Comparison of ENCODE assay signal across 8 mouse cellular contexts in genomic region chr13:107168599-107169149, GRCm38 (mm10).
DNase-seq lines count a peak whose midpoint lies in the region; ATAC-seq and TF ChIP-seq lines count a peak whose summit lies in the region.

No protein-coding gene starts in this region.

- no peak for TF ChIP-seq POLR2A in ES-Bruce4 (IDR thresholded peaks at IDR 0.05; ENCODE audit: insufficient read depth, low read length)

- DNase-seq in c-Kit-positive CD71-negative TER-119-negative erythroid progenitor cells, embryonic 14.5 days (ENCODE audit: low read depth) = peak; percentile 14
- peak; percentile 85 for DNase-seq in forebrain, embryonic 14.5 days (ENCODE audit: low spot score)
- peak; percentile 48 for DNase-seq in heart, postnatal 4 days
- peak; percentile 45 to 48 for DNase-seq in layer of hippocampus, adult 2 months (ENCODE audit: low spot score in 2 of 2)
- DNase-seq in liver, postnatal 0 days = peak; percentile 53
- DNase-seq in testis, postnatal 10 days (ENCODE audit: low spot score) = peak; percentile 41

- no peaks in the 10 kb centered on the region for H3K9me3 ChIP-seq in ES-Bruce4 (replicated peaks; ENCODE audit: control insufficient read depth, insufficient read depth, low read length, poor library complexity, severe bottlenecking)
- H3K9me3 ChIP-seq in forebrain, embryonic 14.5 days (replicated peaks; ENCODE audit: control insufficient read depth, low read length) = no peaks in the 10 kb centered on the region
- no peaks in the 10 kb centered on the region for H3K9me3 ChIP-seq in liver, postnatal 0 days (ENCODE audit: low read length)
- H3K9me3 ChIP-seq in neural tube, embryonic 12.5 days = no peaks in the 10 kb centered on the region

- peak; percentile 88 for ATAC-seq in forebrain, embryonic 14.5 days
- peak; percentile 59 for ATAC-seq in liver, postnatal 0 days
- ATAC-seq in neural tube, embryonic 12.5 days (ENCODE audit: low FRiP score, low read depth) = peak; percentile 83

- no peak overlapping the region for H3K27ac ChIP-seq in ES-Bruce4 (ENCODE audit: insufficient read depth, low read length)
- peak overlapping the region; percentile 29; the same call in 1 of the 2 replicates for H3K27ac ChIP-seq in forebrain, embryonic 14.5 days (ENCODE audit: low read depth, low read length)
- 0 out of 2 replicates have a peak overlapping the region, but pooled peaks have one; percentile 0 for H3K27ac ChIP-seq in layer of hippocampus, adult 2 months
- H3K27ac ChIP-seq in liver, postnatal 0 days (ENCODE audit: low read depth) = no peak overlapping the region
- no peak overlapping the region for H3K27ac ChIP-seq in neural tube, embryonic 12.5 days

- TF ChIP-seq CTCF in ES-Bruce4 (IDR thresholded peaks at IDR 0.05; ENCODE audit: low read depth, low read length) = no peak
- no peak for TF ChIP-seq CTCF in layer of hippocampus, adult 2 months (conservative IDR thresholded peaks at IDR 0.05)
- no peak for TF ChIP-seq CTCF in liver, postnatal 0 days (IDR thresholded peaks at IDR 0.05; ENCODE audit: low read depth)

- H3K27me3 ChIP-seq in ES-Bruce4 (ENCODE audit: control insufficient read depth, insufficient read depth, low read length, poor library complexity, severe bottlenecking) = no peaks in the 10 kb centered on the region
- no peaks in the 10 kb centered on the region for H3K27me3 ChIP-seq in forebrain, embryonic 14.5 days (replicated peaks; ENCODE audit: control insufficient read depth, insufficient read depth, low read length)
- H3K27me3 ChIP-seq in liver, postnatal 0 days (ENCODE audit: insufficient read depth, low read length) = no peaks in the 10 kb centered on the region
- no peaks in the 10 kb centered on the region for H3K27me3 ChIP-seq in neural tube, embryonic 12.5 days (replicated peaks)

- under 1% methylated on average over 15 of the region's 15 CpGs for WGBS in forebrain, embryonic 14.5 days
- 9% methylated on average over 15 of the region's 15 CpGs for WGBS in liver, postnatal 0 days (ENCODE audit: insufficient replicate concordance)
- 7% methylated on average over 15 of the region's 15 CpGs for WGBS in neural tube, embryonic 12.5 days

- H3K4me2 ChIP-seq in forebrain, embryonic 14.5 days (ENCODE audit: low read length) = peak overlapping the region; percentile 56
- peak overlapping the region; percentile 63 for H3K4me2 ChIP-seq in liver, postnatal 0 days (ENCODE audit: low read depth, low read length)
- peak overlapping the region; percentile 72 for H3K4me2 ChIP-seq in neural tube, embryonic 12.5 days (replicated peaks)

- H3K4me3 ChIP-seq in ES-Bruce4 (ENCODE audit: low read depth, low read length) = peak overlapping the region; percentile 3; the same call in 1 of the 2 replicates
- H3K4me3 ChIP-seq in forebrain, embryonic 14.5 days (ENCODE audit: low read depth, low read length) = peak overlapping the region; percentile 23
- H3K4me3 ChIP-seq in layer of hippocampus, adult 2 months = peak overlapping the region; percentile 48
- peak overlapping the region; percentile 32 for H3K4me3 ChIP-seq in liver, postnatal 0 days (ENCODE audit: low read depth, low read length)
- H3K4me3 ChIP-seq in neural tube, embryonic 12.5 days = peak overlapping the region; percentile 30

- no peak overlapping the region for H3K9ac ChIP-seq in ES-Bruce4 (ENCODE audit: low read depth, poor library complexity, severe bottlenecking)
- H3K9ac ChIP-seq in forebrain, embryonic 14.5 days (ENCODE audit: low read length) = peak overlapping the region; percentile 52; the same call in 1 of the 2 replicates
- H3K9ac ChIP-seq in liver, postnatal 0 days (replicated peaks) = no peak overlapping the region
- H3K9ac ChIP-seq in neural tube, embryonic 12.5 days = peak overlapping the region; percentile 44; the same call in 1 of the 2 replicates

- no peak for TF ChIP-seq EP300 in ES-Bruce4 (IDR thresholded peaks at IDR 0.05; ENCODE audit: insufficient read depth, low read depth, low read length)
- no peak for TF ChIP-seq EP300 in liver, postnatal 0 days (IDR thresholded peaks at IDR 0.05; ENCODE audit: low read depth)

- no peaks in the 10 kb centered on the region for H3K36me3 ChIP-seq in ES-Bruce4 (ENCODE audit: control insufficient read depth, insufficient read depth, low read length, poor library complexity, severe bottlenecking)
- no peaks in the 10 kb centered on the region for H3K36me3 ChIP-seq in forebrain, embryonic 14.5 days (ENCODE audit: control insufficient read depth, insufficient read depth, low read length)
- H3K36me3 ChIP-seq in liver, postnatal 0 days (replicated peaks; ENCODE audit: insufficient read depth, low read length) = no peaks in the 10 kb centered on the region
- no peaks in the 10 kb centered on the region for H3K36me3 ChIP-seq in neural tube, embryonic 12.5 days

- no peaks in the 10 kb centered on the region for H3K4me1 ChIP-seq in ES-Bruce4 (ENCODE audit: control insufficient read depth, insufficient read depth, low read length)
- peaks cover 8% of the 10 kb centered on the region; the same call in 1 of the 2 replicates for H3K4me1 ChIP-seq in forebrain, embryonic 14.5 days (ENCODE audit: control insufficient read depth, insufficient read depth, low read length)
- H3K4me1 ChIP-seq in liver, postnatal 0 days (ENCODE audit: insufficient read depth) = no peaks in the 10 kb centered on the region
- H3K4me1 ChIP-seq in neural tube, embryonic 12.5 days = peaks cover 8% of the 10 kb centered on the region; the same call in 1 of the 2 replicates

Comparison
In these comparisons a context has a peak if more than half of its experiments do, and no peak if none do; other contexts are left out.
1. H3K27ac ChIP-seq: peak in forebrain, embryonic 14.5 days (single experiment) and layer of hippocampus, adult 2 months (single experiment); none in ES-Bruce4 (single experiment), liver, postnatal 0 days (single experiment) and neural tube, embryonic 12.5 days (single experiment).
2. H3K9ac ChIP-seq: peak in forebrain, embryonic 14.5 days (single experiment) and neural tube, embryonic 12.5 days (single experiment); none in ES-Bruce4 (single experiment) and liver, postnatal 0 days (single experiment).
3. DNase-seq: peak in every context shown above with its lines; median percentile 85 in forebrain, embryonic 14.5 days; 53 in liver, postnatal 0 days; 48 in heart, postnatal 4 days; 46 in layer of hippocampus, adult 2 months; 41 in testis, postnatal 10 days; 14 in c-Kit-positive CD71-negative TER-119-negative erythroid progenitor cells, embryonic 14.5 days.
4. Peak in every context shown above with its lines, with median percentiles within 50 percentile points of each other: H3K4me3 ChIP-seq, ATAC-seq and H3K4me2 ChIP-seq.